Mouse (Mus musculus): ENCODE data around the gene Ufc1. TPM values are rescaled to one million over a fixed set of nuclear protein-coding genes. Genes with fewer than 3 reads are reported as not detected.
"Not testable (repeated sequence)": the region's sequence is repeated elsewhere in the genome, so short reads cannot be mapped to it uniquely, and the experiment has no call there.

The Ufc1 gene
- polyA plus RNA-seq, 1 experiment from 2014 or later, result 136 TPM

DNA sequence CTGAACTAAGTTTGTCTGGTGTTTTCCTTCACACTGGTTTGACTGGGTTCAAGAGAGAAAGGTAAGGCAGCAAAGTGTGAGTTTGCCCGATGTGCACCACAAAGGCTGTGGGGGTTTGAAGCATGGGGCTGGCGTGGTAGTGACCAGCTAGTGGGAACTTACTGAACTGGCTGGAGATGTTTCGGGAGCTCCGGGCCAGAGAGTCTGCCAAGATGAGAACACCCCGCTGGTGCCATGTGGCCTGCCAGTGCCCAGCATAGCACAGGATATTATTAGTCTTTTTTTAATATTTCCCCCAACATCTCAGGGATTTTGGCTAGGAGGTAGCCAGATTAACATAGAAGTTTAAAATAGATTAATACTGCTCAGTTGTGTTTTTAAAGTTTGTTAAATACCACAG is 25.3 kb upstream of the Ufc1 start:
- peak overlapping the region; percentile 24 for H3K4me3 ChIP-seq (replicated peaks; ENCODE audit: low read depth, low read length)
- no peaks in the 10 kb centered on the region for H3K4me1 ChIP-seq (replicated peaks; ENCODE audit: insufficient read depth, low read length)
- WGBS, result 25% methylated on average over 5 of the region's 5 CpGs
- DNase-seq (ENCODE audit: low spot score) (no peak), ATAC-seq (replicated peaks; ENCODE audit: low FRiP score, low read depth) (no peak)
- no peaks in the 10 kb centered on the region for H3K27me3 ChIP-seq (ENCODE audit: insufficient read depth, low read length)
- no peaks in the 10 kb centered on the region for H3K9me3 ChIP-seq (replicated peaks; ENCODE audit: low read length)
- peak overlapping the region; percentile 31; the same call in 1 of the 2 replicates for H3K9ac ChIP-seq (ENCODE audit: low read depth, low read length)
- H3K27ac ChIP-seq, result no peak overlapping the region
- TF ChIP-seq CTCF (IDR thresholded peaks at IDR 0.05; ENCODE audit: low read depth), result no peak
- no peaks in the 10 kb centered on the region for H3K36me3 ChIP-seq (ENCODE audit: insufficient read depth, low read length)
- peak overlapping the region; percentile 48 for H3K4me2 ChIP-seq (ENCODE audit: low read length)

DNA sequence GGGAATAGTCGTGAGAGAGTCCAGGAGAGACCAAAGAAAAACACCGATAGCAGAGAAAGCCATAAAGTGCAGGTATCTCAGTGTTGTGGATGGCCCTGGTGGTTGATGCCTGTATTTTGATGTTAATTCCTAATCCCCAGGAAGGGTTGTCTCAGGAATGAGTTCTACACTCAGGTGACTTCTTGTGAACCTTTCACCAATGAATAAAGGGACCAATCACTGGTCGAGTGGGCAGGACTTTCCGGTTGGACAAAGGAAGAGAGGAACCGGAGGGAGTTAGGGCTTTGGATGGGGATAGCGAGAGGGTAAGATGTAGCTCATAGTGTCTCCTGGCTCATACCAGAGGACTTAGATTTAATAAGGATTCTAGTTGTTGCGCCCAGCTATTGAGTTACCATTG is 24.9 kb upstream of the Ufc1 start:
- H3K9ac ChIP-seq (ENCODE audit: low read depth, low read length), result peak overlapping the region; percentile 31; the same call in 1 of the 2 replicates
- H3K27me3 ChIP-seq (ENCODE audit: insufficient read depth, low read length), result no peaks in the 10 kb centered on the region
- H3K4me1 ChIP-seq (replicated peaks; ENCODE audit: insufficient read depth, low read length), result no peaks in the 10 kb centered on the region
- DNase-seq (ENCODE audit: low spot score), result no peak
- ATAC-seq (replicated peaks; ENCODE audit: low FRiP score, low read depth), result peak; percentile 69
- H3K9me3 ChIP-seq (replicated peaks; ENCODE audit: low read length), result no peaks in the 10 kb centered on the region
- 10% methylated on average over 7 of the region's 7 CpGs for WGBS
- no peak overlapping the region for H3K27ac ChIP-seq
- peak overlapping the region; percentile 24 for H3K4me3 ChIP-seq (replicated peaks; ENCODE audit: low read depth, low read length)
- H3K4me2 ChIP-seq (ENCODE audit: low read length), result peak overlapping the region; percentile 48
- no peaks in the 10 kb centered on the region for H3K36me3 ChIP-seq (ENCODE audit: insufficient read depth, low read length)
- TF ChIP-seq CTCF (IDR thresholded peaks at IDR 0.05; ENCODE audit: low read depth), result no peak

DNA sequence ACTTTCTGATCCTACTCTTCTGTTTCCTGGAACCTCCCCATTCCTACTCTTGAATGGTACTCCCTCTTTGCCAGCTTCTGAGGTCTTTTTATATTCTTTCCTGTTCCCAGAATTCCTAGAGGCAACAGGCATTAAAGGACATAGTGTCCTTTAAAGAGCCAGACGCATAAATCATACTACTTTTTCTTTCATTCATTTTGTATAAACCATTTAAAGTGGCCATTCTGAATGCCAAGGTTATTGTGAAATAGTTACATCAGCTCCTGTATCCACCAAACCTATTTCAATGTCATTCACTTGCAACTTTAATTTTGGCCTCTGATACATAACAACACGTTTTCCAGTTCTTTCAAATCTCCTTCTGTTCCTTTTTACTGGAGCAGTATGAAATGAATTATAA is 14.5 kb upstream of the Ufc1 start:
- H3K4me1 ChIP-seq (replicated peaks; ENCODE audit: insufficient read depth, low read length), result no peaks in the 10 kb centered on the region
- no peaks in the 10 kb centered on the region for H3K9me3 ChIP-seq (replicated peaks; ENCODE audit: low read length)
- H3K4me2 ChIP-seq (ENCODE audit: low read length), result no peak overlapping the region
- no peak for DNase-seq (ENCODE audit: low spot score)
- no peak for TF ChIP-seq CTCF (IDR thresholded peaks at IDR 0.05; ENCODE audit: low read depth)
- ATAC-seq (replicated peaks; ENCODE audit: low FRiP score, low read depth), result no peak
- no peaks in the 10 kb centered on the region for H3K36me3 ChIP-seq (ENCODE audit: insufficient read depth, low read length)
- no peak overlapping the region for H3K27ac ChIP-seq
- no peak overlapping the region for H3K9ac ChIP-seq (ENCODE audit: low read depth, low read length)
- H3K27me3 ChIP-seq (ENCODE audit: insufficient read depth, low read length), result no peaks in the 10 kb centered on the region
- no peak overlapping the region for H3K4me3 ChIP-seq (replicated peaks; ENCODE audit: low read depth, low read length)
- 70% methylated on average over 2 of the region's 2 CpGs for WGBS

DNA sequence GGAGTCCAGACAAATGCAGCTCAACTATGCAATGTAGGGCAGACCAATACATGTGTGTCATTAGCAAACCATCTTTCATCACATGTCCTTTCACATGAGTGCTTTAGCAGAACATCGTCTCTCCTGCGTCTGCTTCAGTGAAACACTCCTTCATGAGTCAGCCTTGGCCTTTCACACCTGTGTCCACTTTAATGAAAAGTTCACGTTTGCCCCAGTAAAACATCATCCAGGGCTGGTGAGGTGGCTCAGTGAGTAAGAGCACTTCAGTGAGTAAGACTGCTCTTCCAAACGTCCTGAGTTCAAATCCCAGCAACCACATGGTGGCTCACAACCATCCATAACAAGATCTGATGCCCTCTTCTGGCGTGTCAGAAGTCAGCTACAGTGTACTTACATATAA is 11.3 kb upstream of the Ufc1 start:
- not testable (repeated sequence) for ATAC-seq (replicated peaks; ENCODE audit: low FRiP score, low read depth)

DNA sequence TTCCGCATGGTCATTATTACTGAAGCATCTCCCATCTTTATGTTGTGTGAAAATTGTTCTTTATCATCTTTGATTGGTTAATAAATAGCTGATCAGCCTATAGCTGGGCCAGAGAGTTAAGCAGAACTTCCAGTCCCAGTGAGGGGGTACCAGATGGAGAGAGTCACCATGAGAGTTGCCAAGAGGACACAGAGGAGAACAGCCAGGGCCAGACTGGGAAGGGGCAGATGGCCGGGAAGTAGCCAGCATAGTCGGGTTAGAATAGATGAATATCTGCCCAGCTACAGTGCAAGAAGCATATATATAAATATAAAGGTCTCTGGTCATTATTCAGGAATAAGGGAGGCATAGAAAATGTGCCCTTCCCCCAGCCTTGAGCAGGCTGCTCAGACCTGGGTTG is 3.4 kb upstream of the Ufc1 start:
- H3K4me3 ChIP-seq (replicated peaks; ENCODE audit: low read depth, low read length), result no peak overlapping the region
- no peaks in the 10 kb centered on the region for H3K27me3 ChIP-seq (ENCODE audit: insufficient read depth, low read length)
- H3K9ac ChIP-seq (ENCODE audit: low read depth, low read length), result no peak overlapping the region
- no peaks in the 10 kb centered on the region for H3K36me3 ChIP-seq (ENCODE audit: insufficient read depth, low read length)
- ATAC-seq (replicated peaks; ENCODE audit: low FRiP score, low read depth) (no peak), DNase-seq (ENCODE audit: low spot score) (no peak)
- WGBS, result 60% methylated on average over 3 of the region's 3 CpGs
- H3K4me2 ChIP-seq (ENCODE audit: low read length), result no peak overlapping the region
- H3K4me1 ChIP-seq (replicated peaks; ENCODE audit: insufficient read depth, low read length), result peaks cover 7% of the 10 kb centered on the region
- no peaks in the 10 kb centered on the region for H3K9me3 ChIP-seq (replicated peaks; ENCODE audit: low read length)
- TF ChIP-seq CTCF (IDR thresholded peaks at IDR 0.05; ENCODE audit: low read depth), result no peak
- H3K27ac ChIP-seq, result no peak overlapping the region

More for the DNA sequence above, 11.3 kb upstream of the Ufc1 start:
- not testable (repeated sequence) for H3K27ac ChIP-seq; H3K9me3 ChIP-seq (replicated peaks; ENCODE audit: low read length); H3K27me3 ChIP-seq (ENCODE audit: insufficient read depth, low read length); H3K4me1 ChIP-seq (replicated peaks; ENCODE audit: insufficient read depth, low read length); DNase-seq (ENCODE audit: low spot score); H3K9ac ChIP-seq (ENCODE audit: low read depth, low read length); H3K36me3 ChIP-seq (ENCODE audit: insufficient read depth, low read length); H3K4me3 ChIP-seq (replicated peaks; ENCODE audit: low read depth, low read length); H3K4me2 ChIP-seq (ENCODE audit: low read length)
- WGBS, result 69% methylated on average over 5 of the region's 5 CpGs

DNA sequence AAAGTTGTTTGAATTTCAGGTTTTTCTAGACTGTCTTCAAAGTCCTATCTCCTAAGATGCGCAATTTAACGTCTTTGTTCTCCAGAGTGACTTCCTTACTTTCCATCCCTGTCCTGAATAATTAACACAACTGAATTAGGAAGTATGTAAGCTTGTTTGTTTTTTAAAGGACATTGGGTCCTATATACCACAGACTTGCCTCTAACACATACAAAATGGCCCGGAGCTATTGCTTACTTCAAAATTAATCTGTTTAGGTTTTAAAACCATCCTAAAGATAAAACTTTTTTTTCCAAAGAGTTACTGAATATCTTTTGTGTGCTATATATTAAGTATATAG is 209 bp upstream of the Ufc1 start:
- WGBS, result 20% methylated on average over 3 of the region's 3 CpGs
- H3K4me2 ChIP-seq (ENCODE audit: low read length), result peak overlapping the region; percentile 73
- peaks cover 7% of the 10 kb centered on the region for H3K4me1 ChIP-seq (replicated peaks; ENCODE audit: insufficient read depth, low read length)
- TF ChIP-seq CTCF (IDR thresholded peaks at IDR 0.05; ENCODE audit: low read depth), result no peak
- no peaks in the 10 kb centered on the region for H3K9me3 ChIP-seq (replicated peaks; ENCODE audit: low read length)
- H3K9ac ChIP-seq (ENCODE audit: low read depth, low read length), result peak overlapping the region; percentile 80; the same call in 1 of the 2 replicates
- H3K27ac ChIP-seq, result peak overlapping the region; percentile 96
- ATAC-seq (replicated peaks; ENCODE audit: low FRiP score, low read depth) (peak; percentile 6; the same call in 1 of the 2 replicates), DNase-seq (ENCODE audit: low spot score) (no peak)
- H3K36me3 ChIP-seq (ENCODE audit: insufficient read depth, low read length), result no peaks in the 10 kb centered on the region
- peak overlapping the region; percentile 70 for H3K4me3 ChIP-seq (replicated peaks; ENCODE audit: low read depth, low read length)
- H3K27me3 ChIP-seq (ENCODE audit: insufficient read depth, low read length), result no peaks in the 10 kb centered on the region

DNA sequence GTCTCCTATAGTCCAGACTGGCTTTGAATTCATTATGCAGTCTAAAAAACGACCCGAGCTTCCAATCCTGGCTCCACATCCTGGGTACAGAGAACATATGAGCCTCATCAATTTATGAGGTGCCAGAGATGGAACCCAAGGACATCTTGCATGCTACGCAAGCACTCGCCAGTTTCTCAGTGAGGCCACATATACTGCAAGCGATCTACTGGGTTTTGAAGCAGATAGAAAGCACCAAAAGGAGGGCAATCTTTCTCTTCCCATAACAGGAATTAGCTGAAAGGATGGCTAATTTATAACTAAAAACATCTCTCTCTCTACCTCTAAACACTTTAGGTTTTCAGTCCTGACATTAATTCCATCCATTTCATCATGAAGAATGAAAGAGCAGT is 922 bp downstream of the Ufc1 start:
- no peak for TF ChIP-seq CTCF (IDR thresholded peaks at IDR 0.05; ENCODE audit: low read depth)
- peak overlapping the region; percentile 96 for H3K27ac ChIP-seq
- H3K4me1 ChIP-seq (replicated peaks; ENCODE audit: insufficient read depth, low read length), result peaks cover 7% of the 10 kb centered on the region
- peak overlapping the region; percentile 70 for H3K4me3 ChIP-seq (replicated peaks; ENCODE audit: low read depth, low read length)
- DNase-seq (ENCODE audit: low spot score), result no peak
- no peaks in the 10 kb centered on the region; the same call in 1 of the 2 replicates for H3K36me3 ChIP-seq (ENCODE audit: insufficient read depth, low read length)
- no peaks in the 10 kb centered on the region for H3K9me3 ChIP-seq (replicated peaks; ENCODE audit: low read length)
- peak overlapping the region; percentile 73 for H3K4me2 ChIP-seq (ENCODE audit: low read length)
- ATAC-seq (replicated peaks; ENCODE audit: low FRiP score, low read depth), result no peak
- H3K27me3 ChIP-seq (ENCODE audit: insufficient read depth, low read length), result no peaks in the 10 kb centered on the region
- 38% methylated on average over 5 of the region's 5 CpGs for WGBS
- peak overlapping the region; percentile 80 for H3K9ac ChIP-seq (ENCODE audit: low read depth, low read length)

All from kidney, postnatal 0 days (tissue).